Mouse (Mus musculus) myocyte (in vitro differentiated cells): ENCODE results near the gene Fopnl.

Experiments
- CEBPB ChIP-seq: IDR thresholded peaks from 2 replicates; pipeline ENCODE4 v1.6.1; 2011; ENCODE audit warnings: mild to moderate bottlenecking, moderate library complexity; ENCODE audit not compliant: poor library complexity, insufficient read depth, severe bottlenecking
- E2F4 ChIP-seq: IDR thresholded peaks from one replicate; pipeline ENCODE4 v1.6.1; 2011; ENCODE audit warnings: mild to moderate bottlenecking, control low read depth, moderate library complexity; ENCODE audit not compliant: insufficient read depth
- MAX ChIP-seq: IDR thresholded peaks from one replicate; pipeline ENCODE4 v1.6.1; 2011; ENCODE audit warnings: low read depth, mild to moderate bottlenecking, control low read depth
- MYOD1 ChIP-seq, 3 experiments: IDR thresholded peaks; one replicate each; pipeline ENCODE4 v1.6.1; 2011; ENCODE audit warnings: control low read depth in 2 of 3, low read depth in 2 of 3, mild to moderate bottlenecking in 2 of 3, moderate library complexity in 1 of 3; ENCODE audit not compliant: insufficient read length in 2 of 3, control insufficient read depth in 1 of 3
- MYOG ChIP-seq, 3 experiments: IDR thresholded peaks; one replicate each; pipeline ENCODE4 v1.6.1; 2011; ENCODE audit warnings: control low read depth in 2 of 3, low read depth in 2 of 3, mild to moderate bottlenecking in 2 of 3; ENCODE audit not compliant: insufficient read length in 2 of 3, control insufficient read depth in 1 of 3, insufficient read depth in 1 of 3
- POLR2A ChIP-seq: IDR thresholded peaks from one replicate; pipeline ENCODE4 v1.6.1; 2011; ENCODE audit warnings: low read depth, mild to moderate bottlenecking, control low read depth, moderate library complexity; ENCODE audit not compliant: insufficient read length
- POLR2AphosphoS2 ChIP-seq: IDR thresholded peaks from one replicate; pipeline ENCODE4 v1.6.1; 2011; ENCODE audit warnings: low read depth, control low read depth; ENCODE audit not compliant: insufficient read length
- SRF ChIP-seq: IDR thresholded peaks from one replicate; pipeline ENCODE4 v1.6.1; 2011; ENCODE audit warnings: low read depth; ENCODE audit not compliant: control insufficient read depth, insufficient read length
- TCF12 ChIP-seq: IDR thresholded peaks from one replicate; pipeline ENCODE4 v1.6.1; 2011; ENCODE audit warnings: mild to moderate bottlenecking, control low read depth; ENCODE audit not compliant: poor library complexity, insufficient read depth, severe bottlenecking
- TCF3 ChIP-seq: IDR thresholded peaks from one replicate; pipeline ENCODE4 v1.6.1; 2011; ENCODE audit warnings: low read depth, control low read depth; ENCODE audit not compliant: insufficient read length
- USF1 ChIP-seq: IDR thresholded peaks from one replicate; pipeline ENCODE4 v1.6.1; 2011; ENCODE audit warnings: low read depth, mild to moderate bottlenecking, control low read depth, moderate library complexity

GRCm38 (mm10) chr16:14249913-14250312, 67.3 kb downstream of the Fopnl start:
- no peak for TF ChIP-seq POLR2A
- no peak for TF ChIP-seq E2F4
- no peak for TF ChIP-seq CEBPB
- TF ChIP-seq SRF = no peak
- TF ChIP-seq POLR2AphosphoS2 = no peak
- no peak for TF ChIP-seq MYOG (IDR thresholded peaks at IDR 0.05; ENCODE audit: control insufficient read depth in 1 of 3, insufficient read depth in 1 of 3, insufficient read length in 2 of 3, low read depth in 2 of 3)
- TF ChIP-seq MAX = no peak
- TF ChIP-seq USF1 = no peak
- TF ChIP-seq TCF3 = no peak
- no peak for TF ChIP-seq MYOD1 (IDR thresholded peaks at IDR 0.05; ENCODE audit: control insufficient read depth in 1 of 3, insufficient read length in 2 of 3, low read depth in 2 of 3)
- TF ChIP-seq TCF12 = no peak
